Mouse (Mus musculus): ENCODE data around the gene Prr13.
A peak's percentile ranks its signal among the peaks of the same experiment; 100 is the strongest.

The Prr13 gene

DNA sequence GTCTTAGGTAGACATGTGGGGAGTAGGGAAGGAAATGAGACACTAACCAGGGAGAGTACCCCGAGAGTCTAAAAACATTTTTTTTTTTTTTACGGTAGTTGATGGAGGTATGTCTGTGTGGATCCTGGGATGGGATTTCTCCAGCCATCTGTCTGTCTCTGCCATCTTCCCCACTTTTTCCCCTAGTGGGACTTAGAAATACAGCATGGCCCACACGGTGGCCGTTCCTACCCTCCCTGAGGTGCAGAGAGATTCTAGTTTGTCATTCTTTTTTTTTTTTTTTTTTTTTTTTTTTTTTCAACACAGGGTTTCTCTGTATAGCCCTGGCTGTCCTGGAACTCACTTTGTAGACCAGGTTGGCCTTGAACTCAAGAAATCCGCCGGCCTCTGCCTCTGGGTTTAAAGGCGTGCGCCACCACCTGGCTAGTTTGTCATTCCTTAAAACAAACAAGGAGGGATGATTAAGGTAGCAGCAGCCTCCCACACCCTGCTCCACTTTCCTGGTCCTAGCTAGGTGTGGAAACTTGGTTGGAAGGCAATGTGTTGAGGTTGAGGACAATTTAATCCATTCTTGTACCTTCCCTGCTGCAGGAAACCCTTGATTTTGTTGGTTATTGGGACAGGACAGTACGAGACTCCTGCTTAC lies 2.7 kb downstream of the Prr13 start:
- DNase-seq = no peak

DNA sequence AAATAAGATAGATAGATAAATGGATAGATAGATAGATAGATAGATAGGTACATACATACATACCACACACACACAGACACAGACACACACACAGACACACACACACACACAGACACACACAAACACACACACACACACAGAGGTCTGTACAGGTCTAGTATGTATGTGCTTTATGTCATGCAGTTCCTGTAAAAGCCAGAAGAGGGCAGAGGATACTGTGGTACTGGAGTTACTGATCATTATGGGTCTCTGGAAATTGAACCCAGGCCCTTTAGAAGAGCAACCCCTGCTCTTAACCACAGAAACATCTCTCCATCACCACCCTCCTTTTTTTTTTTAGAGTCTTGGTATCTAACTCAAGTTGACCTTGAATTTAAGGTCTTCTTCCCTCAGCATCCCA lies 4.8 kb downstream of the Prr13 start:
- no peak for DNase-seq

DNA sequence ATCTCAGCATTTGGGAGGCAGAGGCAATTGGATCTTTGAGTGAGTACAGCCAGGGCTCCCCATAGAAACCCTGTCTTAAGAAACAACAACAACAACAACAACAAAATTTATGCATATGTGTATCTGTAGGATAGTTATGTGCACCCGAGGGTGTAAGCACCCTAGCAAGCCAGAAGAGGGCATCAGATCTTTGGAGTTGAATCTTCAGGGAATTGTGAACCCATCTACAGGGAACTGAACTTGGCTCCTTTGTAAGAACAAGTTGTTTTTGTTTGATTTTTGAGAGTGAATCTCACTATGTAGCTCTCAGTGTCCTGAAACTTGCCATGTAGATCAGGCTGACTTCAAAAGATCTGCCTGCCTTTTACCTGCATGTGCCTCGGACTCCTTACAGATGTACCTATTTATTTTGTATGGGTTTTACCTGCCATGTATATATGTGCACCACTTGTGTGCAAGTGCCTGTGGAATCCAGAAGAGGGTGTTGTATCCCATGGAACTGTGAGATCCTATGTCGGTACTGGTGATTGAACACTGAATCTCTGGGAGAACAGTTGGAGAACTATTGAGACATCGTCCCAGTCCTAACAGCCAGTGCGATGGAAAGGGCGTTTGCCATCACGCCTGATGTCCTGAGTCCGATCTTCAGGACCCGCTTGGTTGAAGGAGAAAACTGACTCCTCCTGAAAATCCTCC lies 10.0 kb downstream of the Prr13 start:
- DNase-seq = no peak

DNA sequence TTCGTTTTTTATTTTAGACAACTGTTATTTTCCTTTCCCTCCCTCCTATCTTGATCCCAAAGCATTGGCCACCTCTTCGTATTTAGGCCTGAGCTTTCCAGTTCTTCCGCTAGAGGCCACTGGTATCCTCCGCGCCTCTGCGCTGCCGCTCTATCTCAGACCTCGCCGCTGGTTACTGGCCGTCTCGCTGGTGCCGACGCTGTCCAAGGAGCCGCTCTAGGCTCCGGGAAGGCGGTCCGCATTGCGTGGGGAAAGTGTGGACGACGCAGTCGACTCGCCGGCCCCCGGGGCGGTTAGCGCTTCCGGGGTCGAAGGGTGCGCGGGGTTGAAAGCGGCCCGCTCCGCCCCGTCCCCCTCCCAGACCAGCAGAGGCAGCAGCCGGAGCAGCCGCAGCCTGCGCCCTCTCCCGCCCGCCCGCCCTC lies 11.4 kb downstream of the Prr13 start, which contains the start of gene Pcbp2:
Gene Pcbp2, plus strand, starts transcription at position 357 of the 422 bp plus-strand sequence.
- DNase-seq = peak; percentile 88 to 94

DNA sequence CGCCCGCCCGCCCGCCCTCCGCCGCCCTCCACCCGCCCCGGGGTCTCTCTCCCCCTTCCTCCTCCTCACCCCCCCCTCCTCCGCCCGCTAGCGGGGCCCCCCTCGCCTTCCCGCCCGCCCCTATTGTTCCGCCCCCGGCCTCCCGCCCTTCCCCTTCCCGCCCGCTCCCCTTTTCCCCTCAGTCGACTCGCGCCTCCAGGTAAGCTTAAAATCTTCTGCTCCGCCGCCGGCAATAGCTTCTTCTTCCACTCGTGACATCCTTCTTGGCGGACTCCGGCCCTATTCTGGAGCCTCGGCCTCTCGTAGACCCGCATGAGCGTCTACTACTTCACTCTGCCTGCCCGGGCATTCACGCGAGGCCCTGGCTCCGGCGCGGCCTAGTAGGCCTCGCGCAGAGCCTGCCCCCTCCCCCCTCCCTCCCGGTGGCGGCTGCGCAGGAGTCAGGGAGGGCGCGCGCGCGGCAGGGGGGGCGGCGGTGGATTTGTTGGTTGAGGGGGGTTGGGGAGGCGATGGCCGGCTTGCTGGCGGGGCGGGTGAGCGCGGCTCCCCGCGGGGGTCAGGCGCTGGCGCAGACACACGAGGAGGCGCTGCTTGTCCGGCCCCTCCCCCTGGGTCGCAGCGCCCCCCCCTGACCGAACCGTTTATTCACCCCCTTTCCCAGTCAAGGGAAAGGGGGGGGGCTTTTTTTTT lies 11.9 kb downstream of the Prr13 start:
- peak; percentile 68 to 73 for DNase-seq

DNA sequence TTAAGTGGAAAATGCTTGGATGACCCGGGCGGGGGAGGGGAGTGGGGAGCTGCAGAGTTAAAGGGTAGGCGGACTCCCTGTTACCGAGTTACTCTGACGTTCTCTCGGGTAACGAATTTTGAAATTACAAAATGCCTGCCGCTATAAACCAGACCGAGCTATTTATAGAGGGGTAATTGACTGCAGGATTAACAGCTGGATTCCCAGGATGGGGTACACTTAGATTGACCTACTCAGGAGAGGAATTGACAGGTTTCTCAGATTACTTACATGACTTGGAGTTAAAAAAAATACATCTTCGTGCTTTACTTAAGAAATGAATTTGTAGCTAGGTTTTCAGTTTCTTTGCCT lies 12.4 kb downstream of the Prr13 start:
- DNase-seq = no peak

DNA sequence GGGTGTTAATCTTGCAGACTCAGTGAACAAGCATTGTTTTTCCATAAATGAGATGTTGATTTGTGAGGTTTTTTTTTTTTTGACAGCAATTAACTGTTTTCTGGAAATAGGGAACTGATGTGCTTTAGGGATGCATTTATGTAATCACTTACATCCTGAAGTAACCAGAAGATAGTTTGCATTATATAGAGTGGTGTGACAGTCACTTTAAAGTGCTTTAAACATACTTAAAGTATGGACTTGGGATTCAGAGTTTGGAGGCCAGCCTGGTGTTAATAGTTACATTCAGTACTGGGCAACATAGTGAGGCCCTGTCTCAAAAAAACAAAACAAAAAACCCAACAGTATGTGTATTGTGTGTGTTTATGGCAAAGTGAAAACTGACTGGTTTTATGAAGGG lies 12.9 kb downstream of the Prr13 start:
- DNase-seq = no peak

DNA sequence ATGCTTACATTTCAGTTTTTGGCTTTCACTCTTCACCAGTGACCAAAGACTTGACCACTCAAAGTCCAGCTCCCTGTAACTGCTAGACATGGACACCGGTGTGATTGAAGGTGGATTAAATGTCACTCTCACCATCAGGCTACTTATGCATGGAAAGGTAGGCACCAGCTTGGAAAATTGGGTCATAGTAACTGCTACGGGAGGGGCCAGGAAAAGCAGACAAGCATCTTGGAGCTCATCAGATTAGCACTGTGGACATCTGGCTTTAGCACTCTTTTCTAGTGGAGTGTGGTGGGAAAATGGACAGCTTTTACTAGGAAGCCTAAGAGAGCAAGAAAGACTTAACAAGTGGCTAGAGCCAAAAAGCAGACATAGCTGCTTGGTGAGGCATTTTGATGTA lies 14.4 kb downstream of the Prr13 start:
- DNase-seq = no peak

DNA sequence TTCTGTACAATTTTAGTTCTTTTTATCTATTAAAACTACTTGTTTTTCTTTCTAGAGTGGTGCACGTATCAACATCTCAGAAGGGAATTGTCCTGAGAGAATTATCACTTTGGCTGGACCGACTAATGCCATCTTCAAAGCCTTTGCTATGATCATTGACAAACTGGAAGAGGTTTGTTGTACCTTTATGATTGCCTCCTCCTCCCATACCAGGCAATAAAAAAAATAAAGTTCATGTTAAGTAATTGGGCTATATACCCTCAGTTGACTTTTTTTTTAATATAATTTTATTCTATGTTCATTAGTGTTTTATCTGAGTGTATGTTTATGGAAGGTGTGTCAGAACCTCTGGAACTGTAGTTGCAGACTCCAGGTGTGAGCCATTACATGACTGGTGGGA lies 15.7 kb downstream of the Prr13 start:
- DNase-seq = no peak

DNA sequence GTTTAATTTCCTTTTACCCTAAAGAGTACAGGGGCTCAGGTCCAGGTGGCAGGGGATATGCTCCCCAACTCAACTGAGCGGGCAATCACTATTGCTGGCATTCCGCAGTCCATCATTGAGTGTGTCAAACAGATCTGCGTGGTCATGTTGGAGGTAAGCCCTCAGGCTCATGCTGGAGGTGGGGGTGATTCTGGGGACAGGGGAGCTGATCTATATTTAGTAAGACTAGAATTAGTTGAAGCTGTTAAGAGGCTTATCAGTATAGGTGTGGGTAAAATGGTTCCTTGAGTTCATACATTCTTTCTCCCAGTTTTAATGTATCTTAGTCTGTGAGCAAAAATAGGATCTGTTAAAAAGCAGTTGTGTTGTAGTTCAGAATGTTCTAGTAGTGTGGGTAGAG lies 24.3 kb downstream of the Prr13 start:
- no peak for DNase-seq

DNA sequence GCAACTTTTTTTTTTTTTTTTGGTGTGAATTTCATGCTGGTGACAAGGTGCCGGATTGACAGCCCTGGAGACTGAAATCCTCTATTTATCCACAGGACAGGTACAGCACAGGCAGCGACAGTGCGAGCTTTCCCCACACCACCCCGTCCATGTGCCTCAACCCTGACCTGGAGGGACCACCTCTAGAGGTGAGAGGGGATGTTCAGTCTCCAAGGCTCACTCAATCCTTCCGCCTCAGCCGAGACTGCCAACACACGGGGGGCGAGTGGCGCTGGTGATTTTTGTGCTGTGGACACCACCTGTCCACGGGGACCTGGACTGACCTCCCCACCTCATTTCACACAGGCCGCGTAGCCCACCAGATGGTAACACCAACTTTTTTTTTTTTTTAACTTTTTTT lies 27.0 kb downstream of the Prr13 start:
- DNase-seq = no peak

DNA sequence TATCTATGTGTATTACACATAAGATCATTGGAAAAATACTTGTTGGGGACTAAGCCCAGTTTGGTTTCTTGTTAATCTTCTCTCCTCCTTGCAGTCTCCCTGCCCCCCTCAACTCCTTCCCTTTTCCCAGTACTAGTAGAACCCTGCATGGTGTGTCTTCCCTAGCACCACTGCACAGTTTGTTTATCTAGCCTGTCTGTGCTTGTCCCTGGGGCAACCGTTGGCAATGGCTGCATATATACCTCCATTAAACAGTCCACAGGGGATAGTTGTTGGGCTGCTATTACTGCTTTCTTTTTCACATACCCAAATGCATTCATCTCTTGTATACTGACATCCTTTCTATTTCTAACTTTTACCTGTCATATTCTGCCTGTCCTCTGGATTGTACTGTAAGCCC lies 28.8 kb downstream of the Prr13 start:
- no peak for DNase-seq

DNA sequence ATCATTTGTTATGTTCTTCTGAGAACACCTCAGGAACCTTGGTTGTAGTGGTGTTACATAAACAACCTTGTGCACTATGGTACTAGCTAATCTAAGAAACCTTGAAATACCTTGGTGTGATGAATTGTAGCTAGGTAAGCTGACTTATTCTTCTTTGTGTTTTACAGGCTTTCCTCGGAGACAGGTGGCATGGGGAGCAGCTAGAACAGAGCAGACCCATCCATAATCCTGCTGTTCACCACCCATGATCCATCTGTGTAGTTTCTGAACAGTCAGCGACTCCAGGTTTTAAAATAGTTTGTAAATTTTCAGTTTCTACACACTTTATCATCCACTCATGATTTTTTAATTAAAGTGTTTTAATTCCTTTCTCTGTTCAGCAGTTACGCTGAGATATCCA lies 39.5 kb downstream of the Prr13 start:
- DNase-seq = no peak

DNA sequence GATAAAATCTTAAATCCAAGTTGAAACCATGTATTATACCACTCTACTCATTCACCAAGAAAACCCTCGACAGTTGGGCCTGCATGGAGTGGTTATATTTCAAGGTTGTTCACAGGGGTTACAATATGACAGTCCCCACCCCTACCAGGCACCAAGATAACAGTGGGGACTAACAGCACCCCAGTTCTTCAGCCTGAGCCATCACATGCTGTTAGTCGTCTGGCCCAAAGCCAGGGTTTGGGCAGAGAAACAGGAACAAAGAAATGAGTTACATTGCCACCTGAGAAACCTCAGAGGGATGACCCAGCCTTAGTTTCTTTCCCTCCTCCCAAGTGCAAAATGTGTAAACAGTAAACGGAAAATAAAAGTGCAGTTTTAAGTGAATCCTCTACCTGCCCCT lies 40.5 kb downstream of the Prr13 start:
- DNase-seq = no peak

DNA sequence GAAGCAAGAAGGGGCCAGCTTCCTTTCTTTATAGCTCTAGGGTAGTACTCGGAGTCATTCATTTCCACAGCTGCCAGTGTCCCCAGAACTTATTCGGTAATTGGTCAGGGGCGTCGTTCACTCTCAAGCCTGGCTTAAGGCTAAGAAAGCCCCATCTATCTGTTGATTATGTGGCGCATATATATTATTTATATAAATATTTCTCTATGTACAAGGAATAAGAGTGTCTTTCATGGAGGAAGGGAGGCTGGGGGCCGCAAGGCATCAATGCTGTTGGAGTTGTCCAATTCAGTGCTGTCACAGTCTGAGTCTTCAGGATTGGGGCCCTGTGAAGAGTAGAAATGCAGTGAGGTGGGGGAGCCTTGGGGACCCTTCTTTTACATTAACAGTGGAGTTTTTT lies 41.0 kb downstream of the Prr13 start:
- no peak for DNase-seq

DNA sequence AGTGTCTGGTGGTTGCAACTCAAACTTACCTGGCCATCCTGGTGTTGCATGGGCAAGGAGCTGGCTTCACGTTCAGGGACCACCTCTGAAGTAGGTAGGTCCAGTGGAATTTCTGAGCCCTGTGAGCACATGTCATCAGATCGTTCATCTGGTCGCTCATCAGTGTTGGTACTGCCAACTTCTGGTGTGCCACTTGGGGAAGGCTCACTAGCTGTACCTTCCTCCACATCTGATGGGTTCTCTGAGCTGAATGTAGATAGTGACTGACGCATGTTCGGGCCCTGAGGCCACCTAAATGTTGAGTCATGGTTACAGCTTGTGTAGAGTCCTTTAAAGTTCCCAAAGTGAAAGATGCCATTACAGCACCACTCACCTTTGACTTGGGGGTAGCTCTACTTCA lies 41.7 kb downstream of the Prr13 start:
- DNase-seq = no peak

DNA sequence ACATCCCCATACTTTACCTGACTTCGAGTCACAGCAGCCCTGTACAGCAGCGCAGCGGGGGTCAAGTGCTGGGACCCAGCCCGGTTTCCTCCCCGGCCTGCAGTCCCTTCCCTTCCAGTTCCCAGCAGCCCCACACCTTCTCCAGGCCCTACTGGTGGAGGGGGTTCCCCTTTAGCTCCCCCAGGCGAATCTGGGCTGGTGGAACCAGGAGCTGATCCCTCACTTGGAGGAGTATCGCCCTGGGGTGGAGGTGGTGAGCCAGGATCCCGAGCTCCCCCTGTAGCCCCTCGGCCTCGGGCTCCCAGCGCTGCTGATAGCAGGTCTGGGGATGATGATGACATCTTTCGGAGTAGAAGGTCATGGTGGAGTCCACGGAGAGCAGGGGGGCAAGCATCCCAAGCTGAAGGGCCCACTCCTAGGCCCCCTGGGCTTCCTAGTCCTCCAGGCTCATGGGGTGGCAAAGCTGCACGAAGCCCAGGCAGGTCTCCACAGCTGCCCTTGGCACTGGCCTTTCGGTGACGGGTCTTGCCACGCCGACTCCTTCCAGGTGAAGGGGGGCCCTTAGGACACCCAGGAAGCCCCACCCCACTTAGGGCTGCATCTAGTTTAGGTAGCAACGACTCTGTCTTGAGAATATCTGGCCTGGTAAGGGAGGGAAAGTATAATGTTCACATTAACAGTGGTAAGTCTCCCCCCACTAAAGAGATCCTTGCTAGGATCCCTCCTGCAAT lies 42.4 kb downstream of the Prr13 start:
- no peak for DNase-seq

DNA sequence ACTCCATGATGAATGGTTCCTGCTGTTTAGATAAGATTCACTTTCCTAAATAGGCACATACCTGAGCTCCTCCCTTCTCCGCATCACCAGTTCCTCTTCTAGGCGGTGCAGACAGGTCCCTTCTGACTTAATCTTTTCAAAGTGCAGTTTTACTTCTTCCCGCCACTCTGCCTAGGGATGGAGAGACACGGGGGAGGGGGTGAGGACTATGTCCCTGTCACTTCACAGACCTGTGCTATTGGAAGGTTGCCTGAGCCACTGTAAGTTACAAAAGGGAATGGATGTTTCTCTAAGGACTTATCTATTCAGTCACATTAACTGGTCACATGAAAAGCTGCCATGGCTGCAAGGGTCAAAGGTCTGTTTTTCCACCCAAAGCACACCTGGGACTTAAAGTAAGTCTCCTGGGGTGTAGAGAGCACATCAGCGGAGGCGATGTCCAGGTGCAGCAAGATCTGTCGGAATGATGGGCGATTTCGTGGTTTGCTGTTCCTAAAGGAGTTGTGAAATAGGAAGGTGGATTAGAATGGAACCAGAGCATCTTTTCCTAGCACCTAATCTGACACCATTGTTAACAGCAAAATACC lies 43.5 kb downstream of the Prr13 start:
- no peak for DNase-seq

DNA sequence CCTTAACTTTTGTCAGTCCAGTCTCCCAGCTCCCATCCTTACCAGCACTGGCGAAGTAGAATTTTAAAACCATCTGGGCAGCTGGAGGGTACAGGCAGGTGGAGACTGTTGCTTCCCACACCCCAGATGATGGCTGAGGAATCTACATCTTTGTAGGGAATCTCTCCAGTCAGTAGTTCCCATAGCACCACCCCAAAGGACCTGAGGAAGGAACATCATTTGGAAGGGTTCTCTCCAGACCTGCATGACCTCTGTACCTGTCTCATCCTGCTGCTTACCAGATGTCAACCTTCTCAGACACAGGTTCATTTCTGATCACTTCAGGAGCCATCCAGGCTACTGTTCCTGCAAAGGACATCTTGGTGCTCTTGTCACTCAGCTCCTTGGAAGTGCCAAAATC lies 44.6 kb downstream of the Prr13 start, which contains the start of gene Gm10337:
Gene Gm10337, plus strand, starts transcription at position 276 of the 400 bp plus-strand sequence.
- no peak for DNase-seq

DNA sequence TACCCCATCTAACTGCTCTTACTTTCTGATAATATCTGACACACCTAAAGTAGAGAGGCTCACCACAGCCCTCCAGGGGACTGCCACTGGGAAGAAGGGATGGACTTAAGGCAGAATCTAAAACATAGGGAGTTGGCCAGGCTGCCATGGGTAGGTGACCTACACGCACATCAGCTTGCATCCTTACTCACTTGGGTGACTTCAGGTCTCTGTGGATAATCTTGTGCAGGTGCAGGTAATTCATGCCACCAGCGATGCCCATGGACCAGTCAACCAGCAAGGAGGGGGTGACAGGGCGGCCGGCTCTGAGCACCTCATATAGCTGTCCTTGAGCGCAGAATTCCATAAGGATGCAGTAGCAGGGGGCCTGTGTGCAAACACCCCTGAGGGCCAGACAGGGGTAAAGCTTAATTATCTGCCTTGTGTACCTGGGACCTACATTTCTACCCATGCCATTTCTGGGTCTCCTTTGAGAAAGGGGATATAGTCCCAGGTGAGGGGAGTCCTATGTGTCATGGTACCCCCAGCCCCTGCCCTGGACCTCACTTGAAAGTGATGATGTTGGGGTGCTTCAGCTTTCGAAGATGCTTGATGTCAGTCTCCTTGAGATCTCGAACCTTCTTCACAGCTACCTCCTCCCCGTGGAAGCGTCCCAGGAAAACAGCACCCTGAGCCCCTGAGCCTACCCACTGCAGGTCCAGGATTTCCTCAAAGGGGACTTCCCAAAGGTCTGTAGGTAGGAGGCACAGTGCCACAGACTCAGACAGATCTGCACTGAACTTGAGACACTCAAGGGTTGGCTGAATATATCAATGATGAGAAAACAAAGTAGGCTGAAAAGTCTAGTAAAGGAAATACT lies 45.3 kb downstream of the Prr13 start:
- no peak for DNase-seq

DNA sequence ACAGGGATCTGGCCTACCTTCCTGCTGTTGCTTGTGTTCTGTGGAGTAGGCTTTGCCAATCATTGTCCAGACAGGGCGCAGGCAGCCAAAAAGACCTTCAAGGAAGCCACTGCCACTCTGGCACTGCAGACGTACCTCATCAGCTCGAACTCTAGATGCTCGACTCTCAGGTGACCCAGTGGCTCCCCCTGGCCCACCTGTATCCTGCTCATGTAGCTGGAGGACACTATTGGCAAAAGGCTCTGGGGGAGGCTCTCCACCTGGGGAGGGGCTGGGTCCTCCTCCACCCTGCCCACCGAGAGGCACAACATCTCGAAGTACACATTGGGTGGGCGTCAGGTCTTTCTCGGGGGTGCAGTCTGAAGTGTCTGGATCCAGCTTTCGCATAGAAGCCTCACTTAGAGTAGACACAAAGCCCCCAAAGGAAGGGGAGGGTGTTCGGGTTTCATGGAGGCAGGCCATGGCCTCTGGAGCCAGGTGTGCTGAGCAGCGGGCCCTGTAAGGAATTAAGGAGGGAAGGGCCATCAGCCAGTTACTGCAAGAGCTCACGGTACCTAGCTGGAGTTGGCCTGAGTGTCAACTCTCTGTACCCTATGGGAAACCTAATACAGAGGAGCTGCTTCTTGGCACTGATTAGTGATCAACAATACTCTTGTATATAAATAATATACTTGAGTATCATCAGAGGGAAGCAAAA lies 46.4 kb downstream of the Prr13 start:
- no peak for DNase-seq
